Mouse (Mus musculus) heart, postnatal 25 days (tissue): ENCODE measurements around the gene Gm10053. TPM values are rescaled to one million over a fixed set of nuclear protein-coding genes. Genes with fewer than 3 reads are reported as not detected.
"Not testable (repeated sequence)": the region's sequence is repeated elsewhere in the genome, so short reads cannot be mapped to it uniquely, and the experiment has no call there.

Source experiments
- DNase-seq: peaks from one replicate; pipeline ENCODE4 v3.0.0; 2022; ENCODE audit warnings: low spot score
- intact Hi-C: fragments of 180-260 bp; cut with DNase I; formaldehyde crosslinking; loops from one replicate; pipeline ENCODE4 v1.15.1; 2025
- total RNA-seq, 2 experiments: library from RNA; stranded (reverse); gene quantifications; 2 replicates each; pipeline ENCODE4 v1.2.3; 2021

Gene Gm10053
- 1,000 to 10,000 TPM; 1,136 to 1,153 TPM for total RNA-seq

GRCm38 (mm10) chr19:24875129-24875870 lies at the start of gene Gm10053:
Gene Gm10053 (plus strand): TSS chr19:24875686.
- intact Hi-C loops, DNase-seq: not testable (repeated sequence)

- intact Hi-C loops = no loop called here
- no peak for DNase-seq
These were observed 33.4 kb upstream of the Gm10053 start for GRCm38 (mm10) chr19:24842080-24842479.

- intact Hi-C loops = no loop called here
- no peak for DNase-seq
These were observed 30.4 kb upstream of the Gm10053 start for GRCm38 (mm10) chr19:24845007-24845546.

GRCm38 (mm10) chr19:24848345-24848744 lies 27.1 kb upstream of the Gm10053 start:
- intact Hi-C loops = no loop called here
- no peak for DNase-seq

- no peak for DNase-seq
- intact Hi-C loops = no loop called here
These were observed 26.6 kb upstream of the Gm10053 start for GRCm38 (mm10) chr19:24848844-24849243.

- peak; percentile 24 for DNase-seq
These were observed 23.8 kb upstream of the Gm10053 start for GRCm38 (mm10) chr19:24851456-24852315.

GRCm38 (mm10) chr19:24861276-24861611 lies 14.2 kb upstream of the Gm10053 start:
- intact Hi-C loops = loop anchor here (10.0 kb wide), 1 partner anchor 576 kb away; the partner anchor contains the start of gene Fxn
- DNase-seq = no peak

More at GRCm38 (mm10) chr19:24851456-24852315, 23.8 kb upstream of the Gm10053 start:
- intact Hi-C loops = no loop called here

GRCm38 (mm10) chr19:24861612-24862451 lies 13.7 kb upstream of the Gm10053 start, which contains the start of gene Pgm5:
Gene Pgm5 (minus strand): TSS chr19:24861855.
- peak; percentile 31 for DNase-seq
- intact Hi-C loops = loop anchor here (10.0 kb wide), 1 partner anchor 577 kb away; the partner anchor contains the start of gene Fxn

- intact Hi-C loops = loop anchor here (10.0 kb wide), 1 partner anchor 581 kb away; the partner anchor contains the start of gene Fxn
- DNase-seq = no peak
These were observed 10.1 kb upstream of the Gm10053 start for GRCm38 (mm10) chr19:24865436-24865835.

DNA sequence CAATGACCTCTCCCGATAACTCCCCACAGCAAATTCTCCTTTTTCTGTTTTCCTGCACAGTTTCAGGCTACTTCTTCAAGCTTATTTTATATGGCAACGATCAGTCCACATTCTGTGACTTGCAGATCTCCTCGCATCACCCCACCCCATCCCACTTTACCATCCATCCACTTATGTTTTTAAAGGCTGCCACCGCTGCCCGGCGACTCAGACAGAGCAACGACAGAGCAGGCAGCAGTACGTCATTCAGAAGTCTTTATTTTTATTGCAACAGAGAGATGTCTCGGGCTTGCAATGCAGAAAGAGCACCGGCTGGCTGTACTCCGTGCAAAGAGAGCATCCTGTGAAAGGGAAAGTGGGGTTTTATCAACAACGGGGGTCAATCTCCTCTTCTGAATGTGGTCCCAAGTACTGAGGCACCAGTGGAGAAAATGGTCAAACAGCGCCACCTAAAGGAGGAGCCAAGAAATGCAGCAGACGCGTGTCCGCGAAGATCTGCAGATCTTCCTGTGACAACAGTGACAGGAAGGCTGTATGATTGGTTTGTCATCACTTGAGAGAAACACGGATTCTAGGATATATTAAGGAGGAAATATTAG lies 4.3 kb upstream of the Gm10053 start:
- intact Hi-C loops = loop anchor here (1.0 to 5.0 kb wide), 3 partner anchors 166 to 569 kb away; no protein-coding TSS in a partner anchor
- DNase-seq = peak; percentile 12

DNA sequence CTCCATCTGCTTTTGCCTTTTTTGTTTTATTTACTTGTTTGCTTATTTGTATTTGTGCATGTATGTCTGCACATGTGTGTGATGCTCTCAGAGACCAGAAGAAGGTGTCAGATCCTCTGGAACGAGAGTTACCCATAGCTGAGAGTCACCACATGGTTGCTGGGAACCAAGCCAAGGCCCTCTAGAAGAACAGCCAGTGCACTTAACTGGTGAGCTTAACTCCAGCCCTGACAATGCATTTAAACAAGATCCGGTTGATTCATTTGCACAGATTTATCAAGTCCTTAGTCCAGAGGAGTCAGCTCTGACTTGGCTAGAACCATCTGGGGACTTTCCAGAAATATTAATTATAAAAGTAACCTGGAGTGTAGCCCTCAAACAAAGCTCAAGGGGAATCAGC lies 1.6 kb upstream of the Gm10053 start:
- no peak for DNase-seq

DNA sequence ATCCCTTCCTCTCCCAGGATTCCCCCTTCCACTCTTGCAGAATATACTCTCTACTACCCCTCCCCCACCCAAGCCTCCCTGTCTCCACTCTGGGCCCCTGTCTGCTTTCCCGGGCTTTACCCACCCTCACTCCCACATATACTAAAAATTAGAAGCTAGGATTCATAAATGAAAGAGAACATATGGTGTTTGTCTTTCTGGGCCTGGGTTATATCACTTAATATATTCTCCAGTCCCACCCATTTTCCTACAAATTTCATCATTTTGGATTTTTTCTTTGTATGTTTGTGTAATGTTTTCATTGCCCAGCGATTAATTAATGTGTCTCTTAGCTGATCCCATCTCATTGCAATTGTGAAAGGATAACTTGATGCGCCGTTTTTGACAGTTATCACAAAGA lies 5.8 kb downstream of the Gm10053 start:
- no peak for DNase-seq
- intact Hi-C loops = no loop called here

More for the DNA sequence above, 1.6 kb upstream of the Gm10053 start:
- intact Hi-C loops = loop anchor here (5.0 kb wide), 1 partner anchor 572 kb away; no protein-coding TSS in a partner anchor

- intact Hi-C loops = no loop called here
These were observed 10.0 kb downstream of the Gm10053 start for GRCm38 (mm10) chr19:24885504-24885903.

DNA sequence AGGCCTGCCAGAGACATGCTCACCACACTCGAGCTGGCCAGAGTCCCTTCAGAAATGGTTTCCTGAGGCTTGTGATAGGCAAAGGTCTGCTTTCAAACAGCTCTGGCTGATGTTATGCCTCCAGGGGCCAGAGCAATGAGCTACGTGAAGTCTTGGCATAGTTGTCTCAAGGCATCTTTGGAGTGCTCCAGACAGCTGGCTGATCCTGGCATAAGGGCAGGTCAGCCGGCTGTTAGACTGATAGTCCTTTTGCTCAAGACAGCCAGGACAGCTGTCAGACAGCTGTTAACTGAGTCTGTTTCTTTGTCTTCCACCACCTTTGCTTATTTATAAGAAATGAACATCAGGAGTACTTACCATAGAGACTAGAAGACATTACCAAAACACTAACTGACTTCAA lies 11.4 kb downstream of the Gm10053 start:
- DNase-seq = no peak
- intact Hi-C loops = no loop called here

More at GRCm38 (mm10) chr19:24885504-24885903, 10.0 kb downstream of the Gm10053 start:
- no peak for DNase-seq

DNA sequence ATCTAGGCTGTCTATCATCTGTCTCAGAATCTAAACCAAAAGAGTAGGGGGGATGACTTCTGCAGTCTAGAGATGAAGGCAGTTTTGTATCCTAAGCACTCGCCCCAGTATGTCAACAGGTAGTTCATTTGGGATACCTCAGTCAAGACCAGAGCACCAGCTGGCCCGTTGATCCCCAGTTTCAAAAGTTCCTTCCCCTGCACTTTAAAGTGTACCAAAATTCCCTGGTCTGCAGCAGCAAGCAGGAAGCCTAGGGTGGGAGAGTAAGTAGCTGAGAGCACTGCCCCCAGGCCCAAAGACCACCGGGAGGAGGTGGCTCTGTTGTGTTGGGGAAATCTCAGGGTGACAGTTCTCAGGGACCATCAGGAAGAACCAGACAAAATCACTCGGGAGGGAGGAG lies 21.1 kb downstream of the Gm10053 start:
- intact Hi-C loops = no loop called here
- no peak for DNase-seq

DNA sequence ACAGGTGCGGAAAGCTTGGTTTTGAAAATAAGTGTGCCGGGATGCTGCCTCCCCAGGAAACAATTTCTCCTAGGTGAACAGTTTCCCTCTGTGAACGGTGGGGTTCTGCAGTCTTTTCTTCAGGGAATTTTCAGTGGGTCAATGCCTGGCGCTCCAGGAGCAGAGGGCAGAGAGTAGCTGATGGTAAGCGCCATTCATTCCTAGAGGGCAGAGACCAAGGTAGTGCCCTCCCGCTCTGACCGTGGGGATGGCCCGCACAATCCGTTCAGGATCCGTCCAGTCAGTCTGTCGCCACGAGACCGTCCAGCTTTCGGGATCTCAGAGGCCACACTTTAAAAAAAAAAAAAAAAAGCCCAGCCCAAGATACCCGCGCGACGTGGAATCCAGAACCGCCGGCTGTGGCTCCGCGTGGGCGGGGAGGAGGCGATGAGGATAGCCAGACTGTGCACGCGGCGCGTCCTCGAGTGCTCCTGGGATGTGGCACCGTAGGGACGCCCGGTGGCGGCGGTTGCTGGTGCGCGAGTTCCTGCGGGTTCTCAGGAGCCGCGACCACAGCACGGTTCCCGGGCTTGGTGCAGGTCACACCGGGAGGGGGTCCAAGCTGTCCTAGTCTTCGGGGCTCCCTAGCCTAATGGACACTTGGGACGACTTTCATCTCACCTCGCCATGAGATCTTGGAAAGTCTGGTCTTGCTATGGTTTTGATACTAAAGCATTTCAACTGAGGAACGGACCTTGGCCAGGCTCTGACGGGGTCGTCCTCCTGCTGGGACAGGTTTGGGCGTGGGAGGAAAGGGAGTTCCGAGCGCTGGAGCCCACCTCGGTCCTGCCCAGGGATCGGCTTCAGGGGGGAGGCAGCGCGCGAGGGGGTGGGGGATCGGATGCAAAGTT lies 21.8 kb downstream of the Gm10053 start:
- intact Hi-C loops = no loop called here
- DNase-seq = no peak

DNA sequence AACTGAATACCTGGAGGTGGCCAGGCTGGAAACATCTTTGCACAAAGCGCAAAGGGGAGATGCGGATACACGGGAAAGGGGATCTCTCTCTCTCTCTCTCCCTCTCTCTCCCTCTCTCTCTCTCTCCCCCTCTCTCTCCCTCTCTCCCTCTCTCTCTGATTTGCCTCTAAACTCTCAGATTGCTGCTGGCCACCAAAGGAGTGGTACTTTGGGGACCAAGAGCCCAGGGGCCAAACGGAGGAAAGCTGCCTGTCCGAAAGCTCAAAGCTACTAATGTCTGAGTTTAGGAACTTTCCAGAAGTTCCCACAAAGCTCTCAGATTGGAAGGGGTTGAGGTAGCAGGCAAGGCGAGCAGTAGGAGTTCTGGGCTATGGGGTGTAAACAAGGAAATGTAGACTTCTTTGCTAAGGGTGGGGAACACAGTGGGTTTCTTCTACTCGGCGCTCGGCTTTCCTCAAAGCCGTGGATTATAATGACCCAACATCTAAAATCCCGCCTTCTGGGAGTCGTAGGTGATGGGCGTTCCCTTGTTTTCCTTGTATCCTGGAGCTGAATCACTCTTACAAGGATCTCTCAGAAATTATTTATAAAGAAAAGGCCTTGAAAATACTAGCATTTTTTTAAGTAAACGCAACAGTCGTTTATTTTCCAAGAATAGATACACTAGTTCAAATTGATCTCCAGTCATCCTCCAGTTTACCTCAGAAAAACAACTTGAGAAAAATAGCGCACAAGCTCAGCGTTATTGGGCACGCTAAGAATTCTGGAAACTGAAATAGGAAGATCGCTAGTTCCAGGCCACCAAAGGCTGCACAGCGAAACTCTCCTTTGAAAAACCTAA lies 22.6 kb downstream of the Gm10053 start:
- intact Hi-C loops = no loop called here
- no peak for DNase-seq
